Mouse (Mus musculus) cerebellum, adult (tissue): Measurements from ENCODE around the gene Pik3r2.
"Not testable (repeated sequence)": the region's sequence is repeated elsewhere in the genome, so short reads cannot be mapped to it uniquely, and the experiment has no call there.

Experiments used
- ATAC-seq: cut with Nextera tagmentation; 2 replicates; pipeline ENCODE4 v1.9.2; 2017; ENCODE audit warnings: mild to moderate bottlenecking, moderate library complexity, mixed read lengths; ENCODE audit not compliant: insufficient number of reproducible peaks, low FRiP score, low TSS enrichment

Gene Pik3r2

DNA sequence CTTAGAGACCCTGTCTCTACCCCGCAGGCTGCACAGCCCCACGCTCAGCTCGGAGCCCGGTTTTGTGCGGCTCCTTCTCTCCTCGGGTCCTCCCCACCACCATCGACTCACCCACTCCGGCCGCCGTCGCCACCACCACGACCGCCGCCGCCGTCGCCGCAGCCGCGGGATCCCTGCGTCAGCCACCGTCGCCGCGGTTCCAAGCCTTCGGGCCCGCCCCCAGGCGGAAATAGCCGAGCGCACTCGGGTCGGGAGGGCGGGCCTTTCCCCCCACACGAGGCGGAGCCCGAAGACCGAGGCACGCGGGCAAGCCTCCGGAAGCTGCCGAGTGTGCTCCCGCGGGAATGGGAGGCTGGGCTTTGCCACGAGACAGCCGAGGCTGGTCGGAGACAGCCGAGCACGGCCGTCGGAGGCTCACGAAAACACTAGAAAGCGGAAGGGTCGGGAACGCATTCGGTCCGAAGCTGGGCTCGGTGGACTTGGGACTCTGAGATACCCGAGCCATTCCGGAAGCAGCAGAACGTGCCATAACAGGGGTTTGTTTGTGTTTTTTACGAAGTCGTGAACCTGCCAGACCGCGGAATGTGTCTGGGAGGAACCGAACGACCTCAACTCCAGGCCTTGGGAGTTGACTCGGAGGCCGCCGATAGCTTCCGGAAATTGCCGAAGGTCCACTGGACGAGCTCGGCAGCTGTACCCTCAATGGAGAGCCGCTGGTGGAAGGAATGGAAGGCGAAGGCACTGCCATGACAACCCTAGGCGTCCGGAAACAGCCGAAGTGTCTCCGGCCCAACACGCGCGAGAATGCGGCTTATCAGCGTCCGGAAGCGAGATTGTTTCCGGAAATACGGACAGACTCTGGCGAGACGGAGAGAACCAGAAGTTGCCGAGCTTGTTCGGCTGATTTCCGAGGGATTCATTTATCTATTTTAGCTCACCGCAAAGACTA, at the start of gene Pik3r2:
TSS of gene Pik3r2 (minus strand) at position 218 of the 949 bp plus-strand sequence.
- ATAC-seq, result peak; percentile 74

DNA sequence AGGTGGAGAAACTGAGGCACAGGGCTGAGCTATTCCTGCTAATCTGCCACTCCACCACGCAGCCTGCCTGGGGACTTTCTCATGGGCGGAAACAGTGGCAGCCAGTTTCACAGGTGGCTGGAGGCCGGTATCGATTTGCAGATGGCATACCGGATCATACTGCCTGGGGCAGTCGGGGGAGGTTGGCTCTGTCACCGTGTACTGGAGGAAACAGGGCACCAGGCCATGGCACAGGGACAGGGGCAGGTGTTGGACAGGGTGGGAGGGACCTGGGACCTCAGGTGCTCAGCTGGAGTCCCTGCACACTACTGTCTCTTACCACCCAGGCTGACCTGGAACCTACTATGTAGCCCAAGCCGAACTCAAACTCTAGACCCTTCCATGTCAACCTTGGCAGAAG, 49.3 kb upstream of the Pik3r2 start:
- no peak for ATAC-seq

DNA sequence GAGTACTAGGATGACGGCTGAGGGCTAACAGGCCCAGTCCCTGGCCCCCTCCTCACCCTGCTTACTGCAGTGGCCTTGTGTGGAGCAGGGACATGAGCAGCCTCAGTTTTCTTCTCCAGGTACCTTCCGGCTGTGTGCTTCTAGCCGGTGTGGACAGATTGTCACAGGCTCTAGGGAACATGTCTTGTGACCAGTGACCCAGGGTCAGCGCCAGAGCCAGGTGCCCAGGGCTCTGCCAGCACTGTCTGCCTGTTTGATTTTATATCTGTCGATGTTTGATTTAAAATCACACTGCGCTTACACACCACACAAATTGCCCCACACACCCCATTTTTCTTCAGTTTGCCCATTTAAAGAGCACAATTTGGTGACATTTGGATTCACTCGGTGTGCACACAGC, 47.3 kb upstream of the Pik3r2 start:
- ATAC-seq, result no peak

DNA sequence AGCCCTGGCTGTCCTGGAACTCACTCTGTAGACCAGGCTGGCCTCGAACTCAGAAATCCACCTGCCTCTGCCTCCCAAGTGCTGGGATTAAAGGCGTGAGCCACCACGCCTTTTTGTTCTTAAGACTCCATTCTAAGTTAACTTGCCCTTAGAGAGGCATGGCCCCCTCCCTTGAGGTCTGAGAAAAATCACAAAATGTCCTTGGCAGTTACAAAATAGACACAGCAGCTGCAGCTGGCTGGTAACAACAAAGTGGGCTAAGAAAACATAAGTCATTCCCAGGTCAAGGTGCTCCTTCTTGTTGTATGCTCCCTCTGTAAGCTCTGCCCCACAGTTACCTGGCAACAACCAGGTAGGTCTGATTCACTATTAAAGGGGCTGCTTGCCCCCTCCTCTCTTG, 46.1 kb upstream of the Pik3r2 start:
- not testable (repeated sequence) for ATAC-seq

DNA sequence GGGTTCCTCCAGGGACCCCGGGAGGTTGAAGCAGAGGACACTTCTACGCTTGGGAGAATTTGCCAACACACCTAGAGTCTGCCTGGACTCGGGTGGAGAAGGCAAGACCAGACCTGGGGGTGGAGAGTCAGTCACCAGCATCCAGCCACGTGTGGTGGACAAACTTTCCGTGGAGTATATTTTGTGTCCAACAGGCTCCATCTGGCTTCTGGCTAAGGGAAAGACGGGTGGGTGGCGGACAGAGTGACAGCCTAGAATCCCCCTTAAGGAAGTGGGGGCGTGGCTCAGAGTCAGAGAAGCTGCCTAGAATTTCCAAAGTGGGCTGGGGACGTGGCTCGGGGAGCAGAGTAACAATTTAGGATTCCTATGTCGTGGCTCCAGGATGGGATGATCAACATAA, 45.5 kb upstream of the Pik3r2 start:
- no peak for ATAC-seq

DNA sequence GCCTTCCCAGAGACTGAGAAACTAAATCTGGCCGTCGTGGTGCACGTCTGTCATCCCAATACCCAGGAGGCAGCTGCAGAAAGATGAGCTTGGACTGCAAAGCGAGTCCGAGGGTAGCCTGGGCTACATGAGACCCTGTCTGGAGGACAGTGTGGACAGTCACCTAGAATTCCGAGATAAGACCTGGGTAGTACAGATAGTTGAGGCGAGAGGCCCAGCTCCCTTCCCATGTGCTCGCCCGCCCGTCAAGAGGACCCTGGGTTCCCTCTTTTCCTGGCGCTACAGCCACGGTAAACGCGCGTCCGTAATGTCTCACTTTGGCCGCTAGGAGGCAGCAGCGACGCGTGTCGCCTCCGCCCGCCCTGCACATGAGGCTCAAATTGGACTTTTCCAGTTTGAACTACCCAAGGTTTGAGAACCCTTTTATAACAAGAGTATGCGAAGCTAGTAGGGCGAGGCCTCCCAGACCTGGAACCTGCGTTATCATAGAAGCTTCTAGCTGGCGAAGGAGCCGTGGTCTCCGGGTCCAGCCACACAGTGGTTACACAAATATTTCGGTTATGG, 45.0 kb upstream of the Pik3r2 start:
- ATAC-seq, result peak; percentile 23; the same call in 1 of the 2 replicates

DNA sequence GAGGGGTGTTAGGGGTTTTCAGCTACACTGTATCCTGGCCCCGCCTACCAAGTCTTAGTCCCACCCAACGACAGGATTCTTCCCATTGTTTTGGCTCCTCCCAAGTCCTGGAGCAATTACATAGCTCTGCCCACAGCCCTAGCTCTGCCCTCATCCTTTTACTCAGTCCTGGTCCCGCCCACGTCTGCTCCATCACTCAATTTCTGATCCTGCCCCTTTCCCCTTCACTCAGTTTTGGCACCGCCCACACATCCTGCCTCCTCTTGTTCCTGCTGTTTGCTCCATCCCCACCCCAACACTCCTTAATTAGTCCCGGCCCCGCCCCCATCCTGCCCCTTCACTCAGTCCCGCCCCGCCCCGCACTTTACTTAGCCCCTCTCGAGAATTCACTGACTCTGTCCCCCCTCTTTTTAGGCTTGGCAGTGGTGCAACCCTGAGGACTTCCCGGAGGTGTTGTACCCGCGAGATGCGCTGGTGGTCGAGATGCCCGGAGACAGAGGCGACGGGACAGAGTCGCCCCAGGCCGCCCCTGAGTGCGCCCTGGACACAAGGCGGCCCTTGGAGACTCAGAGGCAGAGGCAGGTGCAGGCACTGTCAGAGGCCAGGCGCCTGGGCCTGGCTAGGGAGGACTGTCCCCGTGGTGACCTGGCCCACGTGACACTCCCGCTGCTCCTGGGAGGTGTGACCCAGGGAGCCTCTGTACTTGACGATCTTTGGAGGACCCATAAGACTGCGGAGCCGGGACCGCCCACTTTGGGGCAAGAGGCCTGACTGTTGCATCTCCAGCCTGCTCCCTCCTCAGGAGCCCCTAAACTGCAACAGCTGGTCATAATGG, 43.8 kb upstream of the Pik3r2 start:
- ATAC-seq, result no peak

DNA sequence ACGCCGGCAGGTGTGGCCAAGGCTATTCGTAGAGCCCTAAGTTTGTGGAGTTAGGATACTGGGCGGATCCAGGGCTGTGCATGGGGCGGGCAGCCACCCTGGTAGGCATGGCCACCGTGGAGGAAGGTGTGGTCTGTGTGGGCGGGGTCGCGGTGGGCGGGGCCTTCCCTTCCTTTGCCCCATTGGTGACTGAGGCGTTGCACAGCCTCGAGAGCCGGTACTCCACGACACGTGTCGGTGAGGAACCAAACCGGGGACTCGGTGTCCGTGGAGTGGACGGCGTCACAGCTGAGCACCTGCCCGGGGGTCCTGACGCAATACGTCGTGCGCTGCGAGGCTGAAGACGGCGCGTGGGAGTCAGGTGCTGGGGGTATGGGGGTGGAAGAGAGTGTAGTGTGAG, 40.2 kb upstream of the Pik3r2 start:
- ATAC-seq, result no peak

DNA sequence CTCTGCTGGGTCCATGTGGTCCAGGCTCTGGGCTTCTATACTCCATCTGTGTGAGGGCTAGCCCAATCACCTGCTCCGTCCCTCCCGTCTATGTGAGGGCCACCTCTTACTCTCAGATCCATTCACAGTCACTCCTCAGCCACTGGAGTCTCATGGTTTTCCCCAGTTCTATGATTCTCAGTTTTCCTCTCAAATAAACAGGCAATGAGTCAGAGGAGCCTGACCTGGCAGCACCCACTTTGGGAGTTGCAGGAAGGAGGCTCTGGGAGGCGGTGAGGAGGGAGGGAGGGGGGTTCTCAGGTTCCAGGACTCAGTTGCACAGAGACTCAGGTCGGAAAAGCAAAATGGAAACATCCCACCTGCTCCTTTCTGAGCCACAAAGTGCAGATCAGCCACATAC, 36.4 kb upstream of the Pik3r2 start:
- no peak for ATAC-seq

DNA sequence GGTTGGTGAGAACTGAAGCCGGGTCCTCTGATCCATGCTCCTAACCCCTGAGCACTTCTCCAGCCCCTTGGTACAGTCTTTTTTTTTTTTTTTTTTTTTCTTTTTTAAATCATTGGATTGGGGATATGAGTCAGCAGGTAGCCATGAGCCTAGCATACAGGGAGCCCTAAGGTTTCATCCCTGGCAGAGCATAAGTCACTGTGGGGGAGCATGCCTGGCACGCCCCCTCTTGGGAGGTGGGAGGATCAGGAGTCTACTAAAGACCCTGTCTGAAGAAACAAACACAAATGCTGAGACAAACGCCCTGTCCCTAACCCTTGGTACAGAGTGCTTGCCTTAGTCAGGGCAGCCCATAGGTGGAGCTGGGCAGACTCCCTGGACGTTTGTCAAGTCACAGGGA, 35.5 kb upstream of the Pik3r2 start:
- ATAC-seq, result no peak

DNA sequence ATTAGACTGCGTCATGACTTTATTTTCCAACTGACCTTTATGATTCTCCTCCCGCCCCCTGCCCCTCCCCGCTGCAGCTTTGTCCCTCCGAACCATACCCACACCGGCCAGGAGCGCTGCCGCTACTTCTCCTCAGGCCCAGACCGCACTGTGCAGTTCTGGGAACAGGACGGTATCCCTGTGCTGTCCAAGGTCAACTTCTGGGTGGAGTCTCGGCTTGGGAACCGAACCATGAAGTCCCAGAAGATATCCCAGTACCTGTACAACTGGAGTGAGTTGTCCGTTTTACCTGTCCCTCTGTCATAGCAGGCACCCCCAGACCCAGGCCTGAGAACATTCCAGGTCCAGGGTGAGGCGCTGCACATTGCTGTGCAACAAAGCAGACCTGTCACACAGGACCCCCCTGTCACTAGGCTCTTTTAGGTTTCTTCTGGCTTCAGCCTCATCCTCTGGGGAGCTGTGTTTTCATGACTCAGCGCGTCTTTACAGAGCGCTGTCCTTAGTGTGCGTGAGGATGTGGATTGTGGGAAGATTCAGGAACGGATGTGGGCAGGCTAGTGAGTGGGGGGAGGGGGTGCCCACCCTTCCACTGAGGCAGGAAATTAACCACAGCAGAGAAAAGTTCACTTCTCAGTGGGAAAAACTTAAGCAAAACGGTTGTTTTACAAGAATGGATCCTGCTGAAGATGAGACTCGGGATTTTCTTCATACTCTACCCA, 34.6 kb upstream of the Pik3r2 start:
- ATAC-seq, result no peak

DNA sequence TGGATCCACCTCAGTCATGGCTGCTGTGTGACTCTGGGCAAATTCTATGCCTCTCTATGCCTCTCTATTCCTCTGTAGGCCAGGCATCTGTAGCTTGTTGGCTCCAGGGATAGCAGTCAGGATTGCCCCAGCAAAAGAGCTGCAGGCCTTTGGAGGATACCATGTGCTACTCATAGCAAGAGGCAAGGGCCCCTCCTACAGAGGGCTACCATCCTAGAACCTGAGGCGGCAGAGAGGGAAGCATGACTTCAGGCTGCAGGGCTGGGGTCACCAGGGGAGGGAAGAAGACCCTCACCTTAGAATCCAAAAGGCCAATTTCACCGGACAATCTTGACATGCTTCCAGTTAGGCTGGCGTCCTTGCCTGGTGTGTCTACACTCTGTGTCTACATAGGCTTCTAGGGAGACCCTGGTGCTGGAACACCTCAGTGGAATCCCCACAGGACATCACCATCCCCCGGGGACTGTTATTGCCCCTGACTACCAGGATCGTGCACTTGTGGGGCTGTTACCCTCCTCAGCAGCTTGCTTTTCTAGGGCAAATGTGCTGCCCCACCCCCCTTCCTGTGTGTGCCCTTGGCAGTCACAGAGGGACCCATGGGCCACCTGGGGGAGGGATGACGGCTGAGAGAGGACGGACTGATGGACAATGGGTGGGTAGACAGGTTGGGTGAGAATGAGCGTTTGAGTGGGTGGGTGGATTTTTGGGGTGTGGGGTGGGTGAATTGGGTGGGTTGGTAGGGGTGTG, 32.6 kb upstream of the Pik3r2 start:
- ATAC-seq, result no peak

DNA sequence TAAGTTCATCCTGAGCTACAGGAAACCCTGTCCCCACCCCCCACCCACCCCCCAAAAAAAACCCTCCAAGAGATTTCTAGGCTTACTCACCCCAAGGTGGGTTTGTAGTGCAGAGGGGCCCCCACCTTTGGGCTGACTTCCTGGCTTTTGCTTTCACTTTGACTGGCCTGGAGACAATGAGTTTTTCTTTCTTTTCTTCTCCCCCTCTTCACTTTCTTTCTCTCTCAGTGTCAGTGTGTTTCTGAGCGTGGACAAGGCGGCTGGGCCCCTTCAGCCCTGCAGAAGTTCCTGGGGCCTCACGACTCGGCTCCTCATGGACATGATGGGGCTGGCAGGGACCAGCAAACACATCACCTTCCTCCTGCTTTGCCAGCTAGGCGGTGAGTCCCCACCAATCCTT, 31.7 kb upstream of the Pik3r2 start, which contains the start of gene Il12rb1:
TSS of gene Il12rb1 (plus strand) at position 211 of the 400 bp plus-strand sequence.
- no peak for ATAC-seq

DNA sequence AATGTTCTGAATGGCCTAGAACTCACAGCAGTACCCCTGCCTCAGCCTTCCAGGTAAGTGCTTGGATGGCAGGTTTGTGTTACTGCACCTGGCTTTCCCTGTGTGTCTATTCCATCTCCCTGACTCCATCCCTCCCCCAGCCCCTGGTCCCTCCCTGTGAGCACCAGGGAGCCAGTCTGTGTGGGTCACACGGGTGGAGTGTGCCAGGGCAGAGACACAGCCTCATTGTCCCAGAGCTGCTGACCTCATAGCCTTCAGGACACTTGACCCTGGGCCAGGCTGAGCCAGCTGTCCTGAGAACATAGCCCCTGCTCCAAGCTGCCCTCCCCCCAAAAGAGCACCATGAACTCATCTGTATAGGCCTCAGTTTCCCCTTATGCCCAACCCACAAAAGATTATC, 30.8 kb upstream of the Pik3r2 start:
- no peak for ATAC-seq

DNA sequence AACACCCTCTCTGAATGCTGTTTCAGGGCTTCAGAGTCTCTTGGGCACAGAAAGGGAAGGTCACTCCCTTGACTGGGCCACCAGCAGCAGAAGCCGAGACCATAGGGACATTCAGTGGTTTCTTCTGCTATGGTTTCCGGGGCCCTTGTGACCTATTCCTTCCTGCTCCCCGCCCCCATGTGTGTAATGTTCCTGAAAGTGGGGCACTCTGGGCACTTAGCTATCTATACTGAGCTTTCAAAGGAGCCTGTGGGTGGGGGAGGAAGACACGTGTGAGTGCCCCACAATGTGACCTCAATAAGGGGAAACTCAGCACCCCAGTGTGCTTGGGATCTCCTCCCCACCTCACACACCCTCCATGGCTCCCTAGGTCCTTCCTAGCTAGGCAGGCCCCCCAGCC, 30.0 kb upstream of the Pik3r2 start:
- no peak for ATAC-seq

DNA sequence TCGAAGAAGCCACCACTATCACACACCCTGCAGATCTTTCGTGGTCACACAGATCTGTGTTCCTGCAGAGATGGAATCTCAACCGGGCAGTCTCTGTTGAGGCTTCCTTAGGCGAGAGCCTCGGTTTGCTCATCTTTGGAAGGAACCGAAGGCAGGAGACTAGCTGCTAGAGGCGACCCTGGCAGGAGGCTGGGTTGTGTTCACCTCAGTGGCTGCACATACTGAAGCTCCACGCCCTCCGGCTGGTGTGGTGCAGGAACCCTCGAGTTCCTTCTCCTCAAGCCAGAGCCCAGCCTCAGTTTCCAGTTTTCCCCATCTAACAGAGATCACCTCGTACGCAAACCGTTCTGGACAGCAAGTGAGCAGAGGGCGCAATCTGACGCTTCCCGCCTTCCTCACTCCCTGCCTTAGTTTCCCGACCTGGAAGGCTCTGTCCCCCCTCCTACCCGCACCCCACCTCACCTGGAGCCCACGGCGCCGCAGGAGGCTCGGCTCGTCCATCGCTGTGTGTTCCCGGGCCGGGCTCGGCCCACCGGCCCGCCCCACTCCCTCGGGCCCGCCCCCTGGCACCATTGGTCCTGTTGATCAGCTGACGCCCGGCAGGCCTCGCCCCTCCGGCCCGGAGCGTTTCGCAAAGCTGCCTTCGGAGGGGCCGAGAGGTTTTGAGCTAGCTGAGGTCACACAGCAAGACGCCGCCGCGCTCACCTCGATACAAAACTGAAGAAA, 28.1 kb upstream of the Pik3r2 start, which contains the start of gene Mast3:
TSS of gene Mast3 (minus strand) at position 574 of the 726 bp plus-strand sequence.
- no peak; the same call in 1 of the 2 replicates for ATAC-seq

DNA sequence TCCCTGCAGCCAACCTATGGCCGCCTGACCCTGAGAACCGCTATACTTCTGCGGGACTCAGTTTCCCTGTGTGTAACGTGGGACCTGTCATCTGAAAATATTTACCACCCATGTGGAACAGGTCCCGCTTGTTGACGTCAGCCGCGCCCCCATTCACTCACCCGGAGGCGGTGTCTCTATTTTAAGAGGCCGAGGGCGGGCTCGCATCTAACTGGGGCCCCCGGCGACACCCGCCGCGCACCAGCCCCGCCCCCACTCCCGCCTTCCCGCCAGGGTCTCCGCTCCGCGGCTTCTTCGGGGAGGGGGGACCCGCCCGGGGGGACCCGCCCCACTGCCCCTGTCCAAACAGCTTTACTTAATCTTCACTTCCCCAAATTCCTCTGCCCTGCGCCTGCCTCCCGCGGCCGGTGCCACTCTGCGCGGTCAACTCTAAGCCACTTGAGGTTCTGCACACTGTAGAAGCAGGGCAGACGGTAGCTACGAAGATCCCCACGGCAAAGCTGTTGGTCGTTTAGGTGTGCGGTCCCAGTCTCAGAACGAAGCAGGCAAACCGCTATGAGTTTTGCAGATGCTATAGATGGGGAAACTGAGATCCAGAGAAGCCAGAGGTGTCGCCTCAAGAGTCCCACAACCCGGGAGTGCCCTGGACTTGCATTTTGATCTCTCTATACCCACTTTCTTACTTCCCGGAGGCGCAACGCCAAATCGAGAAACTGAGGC, 27.4 kb upstream of the Pik3r2 start:
- no peak for ATAC-seq
